8 mouse cellular contexts compared by ENCODE assay signal in the genomic region with DNA sequence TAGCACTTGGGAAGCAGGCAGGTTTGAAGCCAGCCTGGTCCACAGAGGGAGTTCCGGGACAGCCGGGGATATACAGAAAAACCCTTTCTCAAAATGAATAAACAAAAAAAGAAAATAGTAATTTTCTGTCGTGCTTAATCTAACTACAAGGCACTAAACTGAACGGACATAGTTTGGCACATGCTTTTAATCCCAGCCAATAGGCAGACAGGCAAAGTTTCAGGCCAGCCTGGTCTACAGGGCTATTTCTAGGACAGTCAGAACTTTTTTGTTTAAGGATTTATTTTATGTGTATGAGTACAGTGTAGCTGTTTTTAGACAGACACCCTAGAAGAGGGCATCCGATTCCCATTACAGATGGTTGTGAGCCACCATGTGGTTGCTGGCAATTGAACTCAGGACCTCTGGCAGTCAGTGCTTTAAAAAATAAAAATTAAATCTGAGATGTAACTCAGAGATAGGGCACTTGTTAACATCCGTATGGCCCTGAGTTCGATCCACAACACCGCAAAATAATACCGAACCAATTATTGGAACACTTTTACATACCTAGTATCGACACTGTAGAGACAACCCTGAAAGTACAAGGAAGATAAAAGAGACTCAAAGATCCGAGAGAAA. TPM values are rescaled to one million over a fixed set of nuclear protein-coding genes. Genes with fewer than 3 reads are reported as not detected.
DNase-seq lines count a peak whose midpoint lies in the region; ATAC-seq and TF ChIP-seq lines count a peak whose summit lies in the region.

No protein-coding gene starts in this region.

- peak overlapping the region; percentile 100 for H3K4me3 ChIP-seq in heart, embryonic 13.5 days
- H3K4me3 ChIP-seq in ES-E14 (ENCODE audit: insufficient read depth in 1 of 2, low read depth in 1 of 2, low read length in 2 of 2, poor library complexity in 1 of 2, severe bottlenecking in 1 of 2), result peak overlapping the region; percentile 84 to 88
- peak overlapping the region; percentile 96 for H3K4me3 ChIP-seq in forebrain, embryonic 10.5 days
- H3K4me3 ChIP-seq in liver, embryonic 11.5 days (ENCODE audit: low read depth, low read length), result peak overlapping the region; percentile 99
- H3K4me3 ChIP-seq in stomach, embryonic 14.5 days (ENCODE audit: low read depth, low read length), result peak overlapping the region; percentile 87

- no peak for DNase-seq in heart, postnatal 14 days
- DNase-seq in ES-E14 (ENCODE audit: low read depth, low spot score), result no peak
- no peak for DNase-seq in forebrain, embryonic 10.5 days (ENCODE audit: extremely low spot score, low spot score)
- no peak for DNase-seq in liver, embryonic 11.5 days (ENCODE audit: low spot score)
- DNase-seq in adrenal gland, adult 2 months, result no peak
- DNase-seq in gastrocnemius, postnatal 25 days, result no peak

- peaks cover 8% of the 10 kb centered on the region; the same call in 1 of the 2 replicates for H3K36me3 ChIP-seq in heart, embryonic 13.5 days
- peaks cover 2% of the 10 kb centered on the region; the same call in 1 of the 2 replicates for H3K36me3 ChIP-seq in ES-E14 (ENCODE audit: control insufficient read depth, insufficient read depth, low read length, poor library complexity, severe bottlenecking)
- H3K36me3 ChIP-seq in forebrain, embryonic 10.5 days (replicated peaks), result peaks cover 25% of the 10 kb centered on the region
- no peaks in the 10 kb centered on the region for H3K36me3 ChIP-seq in liver, embryonic 11.5 days (ENCODE audit: control insufficient read depth, insufficient read depth, low read length)
- no peaks in the 10 kb centered on the region for H3K36me3 ChIP-seq in stomach, embryonic 14.5 days (ENCODE audit: control insufficient read depth, insufficient read depth, low read length)

- WGBS in heart, embryonic 13.5 days, result 14% methylated on average over 11 of the region's 11 CpGs
- WGBS in forebrain, embryonic 10.5 days, result 13% methylated on average over 11 of the region's 11 CpGs
- 8% methylated on average over 11 of the region's 11 CpGs for WGBS in liver, embryonic 11.5 days
- WGBS in stomach, embryonic 14.5 days, result 6% methylated on average over 11 of the region's 11 CpGs

- ATAC-seq in heart, embryonic 13.5 days (ENCODE audit: extremely low read depth, insufficient number of reproducible peaks, low FRiP score, low TSS enrichment), result no peak
- peak; percentile 22 for ATAC-seq in liver, embryonic 11.5 days (replicated peaks; ENCODE audit: low FRiP score)
- ATAC-seq in stomach, embryonic 14.5 days (ENCODE audit: insufficient number of reproducible peaks, insufficient read depth, low FRiP score, low read depth), result no peak

- H3K27me3 ChIP-seq in heart, embryonic 13.5 days (replicated peaks), result no peaks in the 10 kb centered on the region
- no peaks in the 10 kb centered on the region for H3K27me3 ChIP-seq in forebrain, embryonic 10.5 days (ENCODE audit: poor library complexity, severe bottlenecking)
- no peaks in the 10 kb centered on the region for H3K27me3 ChIP-seq in liver, embryonic 11.5 days (replicated peaks; ENCODE audit: control insufficient read depth, insufficient read depth, low read length)
- no peaks in the 10 kb centered on the region for H3K27me3 ChIP-seq in stomach, embryonic 14.5 days (ENCODE audit: control insufficient read depth, insufficient read depth, low read length)

- peaks cover 43% of the 10 kb centered on the region for H3K4me1 ChIP-seq in heart, embryonic 13.5 days
- H3K4me1 ChIP-seq in ES-E14 (ENCODE audit: control insufficient read depth in 2 of 2, insufficient read depth in 2 of 2, low read length in 2 of 2, poor library complexity in 1 of 2), result peaks cover 5 to 14% of the 10 kb centered on the region in 2 experiments; a peak in 3 of 4 replicates
- H3K4me1 ChIP-seq in forebrain, embryonic 10.5 days, result peaks cover 40% of the 10 kb centered on the region
- peaks cover 38% of the 10 kb centered on the region for H3K4me1 ChIP-seq in liver, embryonic 11.5 days (replicated peaks; ENCODE audit: control insufficient read depth, insufficient read depth, low read length)
- peaks cover 21% of the 10 kb centered on the region for H3K4me1 ChIP-seq in stomach, embryonic 14.5 days (ENCODE audit: control insufficient read depth, insufficient read depth, low read length)

- intact Hi-C loops in heart, postnatal 14 days (cut with DNase I), result no loop called here

- H3K9ac ChIP-seq in heart, embryonic 13.5 days, result peak overlapping the region; percentile 90
- peak overlapping the region; percentile 85 for H3K9ac ChIP-seq in ES-E14 (ENCODE audit: insufficient read depth, low read depth, low read length, poor library complexity, severe bottlenecking)
- peak overlapping the region; percentile 81 for H3K9ac ChIP-seq in liver, embryonic 11.5 days (ENCODE audit: low read depth, low read length)
- H3K9ac ChIP-seq in stomach, embryonic 14.5 days (replicated peaks; ENCODE audit: low read depth, low read length), result peak overlapping the region; percentile 52

- peak overlapping the region; percentile 82 for H3K27ac ChIP-seq in heart, embryonic 13.5 days (replicated peaks)
- H3K27ac ChIP-seq in ES-E14 (ENCODE audit: insufficient read depth, low read depth, low read length, poor library complexity, severe bottlenecking), result peak overlapping the region; percentile 14; the same call in 1 of the 2 replicates
- H3K27ac ChIP-seq in forebrain, embryonic 10.5 days, result peak overlapping the region; percentile 100
- peak overlapping the region; percentile 59 for H3K27ac ChIP-seq in liver, embryonic 11.5 days (ENCODE audit: low read depth, low read length)
- peak overlapping the region; percentile 84 for H3K27ac ChIP-seq in stomach, embryonic 14.5 days (ENCODE audit: low read length)

- no peaks in the 10 kb centered on the region for H3K9me3 ChIP-seq in heart, embryonic 13.5 days
- H3K9me3 ChIP-seq in ES-E14 (ENCODE audit: control insufficient read depth, insufficient read depth, low read depth, low read length), result no peaks in the 10 kb centered on the region
- H3K9me3 ChIP-seq in forebrain, embryonic 10.5 days, result no peaks in the 10 kb centered on the region
- no peaks in the 10 kb centered on the region for H3K9me3 ChIP-seq in liver, embryonic 11.5 days (ENCODE audit: control insufficient read depth, low read length)
- no peaks in the 10 kb centered on the region for H3K9me3 ChIP-seq in stomach, embryonic 14.5 days (ENCODE audit: control insufficient read depth, low read depth, low read length)

- in situ Hi-C loops in ES-E14 (cut with MboI; ENCODE audit: low sequenced_read_pairs in 2 of 2, unreplicated experiment in 2 of 2), result no loop called here

- peak overlapping the region; percentile 98 for H3K4me2 ChIP-seq in heart, embryonic 13.5 days
- peak overlapping the region; percentile 71 for H3K4me2 ChIP-seq in liver, embryonic 11.5 days
- peak overlapping the region; percentile 53 for H3K4me2 ChIP-seq in stomach, embryonic 14.5 days (replicated peaks; ENCODE audit: low read depth, low read length)

TF ChIP-seq in ES-E14, 5 proteins besides CTCF, POLR2A, EP300 and RAD21 (continues in another document):
- TF ChIP-seq ZNF384 (IDR thresholded peaks at IDR 0.05; ENCODE audit: low read depth, low read length) (no peak), ZC3H11A (IDR thresholded peaks at IDR 0.05; ENCODE audit: borderline replicate concordance, low read depth, low read length) (no peak)

RNA-seq across cellular contexts. Expression of a gene that starts 0.6 kb away (rescaled TPM):
- 68.5 and 72.0 TPM in 2 replicates for polyA plus RNA-seq in heart, embryonic 13.5 days (2015; fragmentation: Nextera tagmentation; extraction: Ambion mirVana)
- total RNA-seq in heart, postnatal 14 days (2021), result 10 to 100 TPM; 39.4 to 42.4 TPM
- total RNA-seq in ES-E14 (2012; rRNA removed), result 45.3 and 45.6 TPM in 2 replicates
- polyA plus RNA-seq in forebrain, embryonic 10.5 days (2016; fragmentation: Nextera tagmentation; extraction: Ambion mirVana), result 152 and 155 TPM in 2 replicates
- polyA plus RNA-seq in liver, embryonic 11.5 days (2014; fragmentation: Nextera tagmentation; extraction: Ambion mirVana), result 113 and 118 TPM in 2 replicates
- 95.3 and 104 TPM in 2 replicates for polyA plus RNA-seq in stomach, embryonic 14.5 days (2014; fragmentation: Nextera tagmentation; extraction: Ambion mirVana)
- 10 to 100 TPM; 55.9 to 70.2 TPM for total RNA-seq in adrenal gland, adult 2 months (2021)
- polyA plus RNA-seq in adrenal gland, adult 2 months (2012; rRNA removed), result 21.6 and 23.9 TPM in 2 replicates
- 10 to 100 TPM; 27.4 to 30.6 TPM for total RNA-seq in gastrocnemius, postnatal 25 days (2021)

RNA-seq across cellular contexts. Expression of a gene that starts 29.5 kb away (rescaled TPM):
- 39.2 and 42.0 TPM in 2 replicates for polyA plus RNA-seq in heart, embryonic 13.5 days (2015; fragmentation: Nextera tagmentation; extraction: Ambion mirVana)
- 10 to 100 TPM; 29.7 to 30.4 TPM for total RNA-seq in heart, postnatal 14 days (2021)
- 31.2 and 34.2 TPM in 2 replicates for total RNA-seq in ES-E14 (2012; rRNA removed)
- 57.6 and 60.2 TPM in 2 replicates for polyA plus RNA-seq in forebrain, embryonic 10.5 days (2016; fragmentation: Nextera tagmentation; extraction: Ambion mirVana)
- 59.3 and 64.4 TPM in 2 replicates for polyA plus RNA-seq in liver, embryonic 11.5 days (2014; fragmentation: Nextera tagmentation; extraction: Ambion mirVana)
- 47.6 and 48.6 TPM in 2 replicates for polyA plus RNA-seq in stomach, embryonic 14.5 days (2014; fragmentation: Nextera tagmentation; extraction: Ambion mirVana)
- 100 to 1,000 TPM in 1 of 2 experiments, 10 to 100 TPM in 1; 99.9 to 107 TPM for total RNA-seq in adrenal gland, adult 2 months (2021)
- 64.8 and 71.5 TPM in 2 replicates for polyA plus RNA-seq in adrenal gland, adult 2 months (2012; rRNA removed)
- total RNA-seq in gastrocnemius, postnatal 25 days (2021), result 10 to 100 TPM; 24.0 to 24.6 TPM

RNA-seq across cellular contexts. Expression of a gene that starts 34.7 kb away (rescaled TPM):
- polyA plus RNA-seq in heart, embryonic 13.5 days (2015; fragmentation: Nextera tagmentation; extraction: Ambion mirVana), result 1.7 and 2.2 TPM in 2 replicates
- total RNA-seq in heart, postnatal 14 days (2021), result 1 to 10 TPM; 3.2 to 6.8 TPM
- total RNA-seq in ES-E14 (2012; rRNA removed), result 11.2 and 16.7 TPM in 2 replicates
- polyA plus RNA-seq in forebrain, embryonic 10.5 days (2016; fragmentation: Nextera tagmentation; extraction: Ambion mirVana), result 26.5 and 27.0 TPM in 2 replicates
- 5.8 and 6.1 TPM in 2 replicates for polyA plus RNA-seq in liver, embryonic 11.5 days (2014; fragmentation: Nextera tagmentation; extraction: Ambion mirVana)
- polyA plus RNA-seq in stomach, embryonic 14.5 days (2014; fragmentation: Nextera tagmentation; extraction: Ambion mirVana), result 16.1 and 18.0 TPM in 2 replicates
- 10 to 100 TPM; 41.5 to 59.1 TPM for total RNA-seq in adrenal gland, adult 2 months (2021)
- polyA plus RNA-seq in adrenal gland, adult 2 months (2012; rRNA removed), result 48.0 and 54.8 TPM in 2 replicates
- 1 to 10 TPM in 1 of 2 experiments, under 1 TPM in 1; 0.69 to 1.4 TPM for total RNA-seq in gastrocnemius, postnatal 25 days (2021)

RNA-seq across cellular contexts. Expression of a gene that starts 48.8 kb away (rescaled TPM):
- polyA plus RNA-seq in heart, embryonic 13.5 days (2015; fragmentation: Nextera tagmentation; extraction: Ambion mirVana), result 1.5 and 1.9 TPM in 2 replicates
- total RNA-seq in heart, postnatal 14 days (2021), result 10 to 100 TPM in 1 of 2 experiments, 1 to 10 TPM in 1; 9.5 to 12.8 TPM
- total RNA-seq in ES-E14 (2012; rRNA removed), result 1.8 and 2.1 TPM in 2 replicates
- 0.84 and 1.7 TPM in 2 replicates for polyA plus RNA-seq in forebrain, embryonic 10.5 days (2016; fragmentation: Nextera tagmentation; extraction: Ambion mirVana)
- 0.78 and 1.2 TPM in 2 replicates for polyA plus RNA-seq in liver, embryonic 11.5 days (2014; fragmentation: Nextera tagmentation; extraction: Ambion mirVana)
- polyA plus RNA-seq in stomach, embryonic 14.5 days (2014; fragmentation: Nextera tagmentation; extraction: Ambion mirVana), result 0.71 and 1.4 TPM in 2 replicates
- 10 to 100 TPM in 1 of 2 experiments, 1 to 10 TPM in 1; 5.4 to 13.3 TPM for total RNA-seq in adrenal gland, adult 2 months (2021)
- polyA plus RNA-seq in adrenal gland, adult 2 months (2012; rRNA removed), result 26.5 and 29.1 TPM in 2 replicates
- total RNA-seq in gastrocnemius, postnatal 25 days (2021), result 1 to 10 TPM; 2.7 to 3.0 TPM

Comparison
In these comparisons a context has a peak if more than half of its experiments do, and no peak if none do; other contexts are left out.
1. H3K27ac ChIP-seq: peak in every context shown above with its lines; median percentile 100 in forebrain, embryonic 10.5 days; 84 in stomach, embryonic 14.5 days; 82 in heart, embryonic 13.5 days; 59 in liver, embryonic 11.5 days; 14 in ES-E14.